Mouse (Mus musculus) embryonic facial prominence, embryonic 15.5 days (tissue): ENCODE measurements at regions not wholly inside any gene's neighbourhood (a gene's known extent, or its start where the extent isn't known, plus 50 kb on each side); places are given as distances from the start of the nearest gene placed in this dataset.

Source experiments
- ATAC-seq: fragments of 200-750 bp; cut with Nextera tagmentation; 2 replicates; pipeline ENCODE4 v1.8.0; 2017; ENCODE audit warnings: low read depth, moderate TSS enrichment; ENCODE audit not compliant: insufficient number of reproducible peaks, low FRiP score, low TSS enrichment
- H3K27ac ChIP-seq: fragments of 300-500 bp; sonication (generic); replicated peaks from 2 replicates; pipeline ENCODE4 v1.5.1; 2015; ENCODE audit warnings: mild to moderate bottlenecking, inconsistent platforms
- H3K27me3 ChIP-seq: fragments of 300-500 bp; sonication (generic); 2 replicates; pipeline ENCODE4 v1.6.1; 2015; ENCODE audit warnings: inconsistent platforms
- H3K36me3 ChIP-seq: fragments of 300-500 bp; sonication (generic); 2 replicates; pipeline ENCODE4 v1.6.1; 2015; ENCODE audit warnings: mild to moderate bottlenecking, inconsistent platforms
- H3K4me1 ChIP-seq: fragments of 300-500 bp; sonication (generic); 2 replicates; pipeline ENCODE4 v1.6.1; 2015; ENCODE audit warnings: inconsistent platforms
- H3K4me2 ChIP-seq: fragments of 300-500 bp; sonication (generic); replicated peaks from 2 replicates; pipeline ENCODE4 v1.6.1; 2015; ENCODE audit warnings: mild to moderate bottlenecking, inconsistent platforms
- H3K4me3 ChIP-seq: fragments of 300-500 bp; sonication (generic); replicated peaks from 2 replicates; pipeline ENCODE4 v1.5.1; 2015; ENCODE audit warnings: mild to moderate bottlenecking, inconsistent platforms
- H3K9ac ChIP-seq: fragments of 300-500 bp; sonication (generic); 2 replicates; pipeline ENCODE4 v1.6.1; 2015; ENCODE audit warnings: inconsistent platforms
- H3K9me3 ChIP-seq: fragments of 300-500 bp; sonication (generic); replicated peaks from 2 replicates; pipeline ENCODE4 v1.6.1; 2016; ENCODE audit warnings: inconsistent platforms
- WGBS: fragments of 180-500 bp; shearing (Covaris S2); methylation state at CpG from one replicate; pipeline ENCODE4 v1.1.7; 2015; 5-methylcytosine and 5-hydroxymethylcytosine counted together

- Histone ChIP-seq H3K9ac (no peak overlapping the region), H3K27ac (no peak overlapping the region), H3K9me3 (no peaks in the 10 kb centered on the region), H3K4me2 (no peak overlapping the region), H3K4me3 (no peak overlapping the region), H3K4me1 (no peaks in the 10 kb centered on the region), H3K36me3 (no peaks in the 10 kb centered on the region), H3K27me3 (no peaks in the 10 kb centered on the region)
- 15% methylated on average over 2 of the region's 2 CpGs for WGBS
- no peak for ATAC-seq
Measured at GRCm38 (mm10) chr4:10150501-10150900, 723.8 kb upstream of the 2610301B20Rik start.

DNA sequence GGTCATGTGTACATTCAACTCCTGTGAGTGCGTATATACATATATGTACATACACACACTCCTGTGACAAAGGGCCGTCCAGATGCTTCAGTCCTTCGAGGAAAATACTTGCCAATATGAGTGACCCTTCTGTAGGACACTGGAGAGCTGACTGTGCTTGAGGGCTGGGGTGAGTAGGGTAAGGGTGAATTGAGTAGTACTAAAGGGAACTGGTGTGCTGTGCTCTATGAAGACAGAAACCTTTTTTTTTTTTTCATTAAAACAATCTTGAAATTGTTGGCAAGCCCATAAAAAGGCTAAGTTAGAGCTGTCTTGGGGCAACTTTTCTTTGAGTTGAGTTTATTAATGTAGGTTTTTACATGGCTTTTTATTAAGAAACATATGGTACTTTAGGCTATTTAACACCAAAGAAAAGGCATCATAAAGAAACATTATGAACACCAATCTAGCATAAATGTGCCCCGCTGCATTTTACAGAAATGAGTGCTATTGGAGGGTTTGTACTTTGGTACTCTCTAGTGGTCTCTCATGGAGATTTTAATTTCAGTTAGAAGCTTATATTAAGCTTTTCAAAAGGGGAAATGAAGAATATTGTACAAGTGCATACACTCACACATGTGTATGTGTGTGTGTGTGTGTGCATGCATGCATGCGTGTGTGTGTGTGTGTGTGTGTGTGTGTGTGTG lies 718.5 kb upstream of the 2610301B20Rik start:
- WGBS: 86% methylated on average over 5 of the region's 5 CpGs
- ATAC-seq: no peak
- no peaks in the 10 kb centered on the region for H3K9me3 ChIP-seq

DNA sequence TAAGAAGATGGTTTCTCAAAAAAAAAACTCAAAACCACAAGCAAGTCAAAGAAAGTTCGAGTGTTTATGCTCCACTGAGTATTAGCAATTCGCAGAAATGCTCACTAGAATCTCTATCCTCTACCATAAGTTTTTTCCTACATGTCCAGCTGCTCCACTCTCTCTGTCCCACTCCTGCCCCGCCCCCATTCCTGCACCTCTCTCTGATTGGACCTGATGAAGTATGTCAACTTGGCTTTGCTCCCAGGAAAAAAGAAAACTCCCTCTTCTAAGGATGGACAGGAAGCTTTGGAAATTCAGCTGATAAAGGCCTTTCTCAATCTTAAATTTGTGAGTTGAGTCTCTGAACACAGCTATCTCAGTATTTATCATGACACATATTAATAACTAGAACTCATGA lies 684.4 kb upstream of the 2610301B20Rik start:
- Histone ChIP-seq H3K4me2 (no peak overlapping the region), H3K4me1 (no peaks in the 10 kb centered on the region), H3K9me3 (no peaks in the 10 kb centered on the region), H3K9ac (no peak overlapping the region), H3K27me3 (no peaks in the 10 kb centered on the region), H3K27ac (no peak overlapping the region), H3K4me3 (no peak overlapping the region), H3K36me3 (no peaks in the 10 kb centered on the region)
- WGBS: 67% methylated on average over 3 of the region's 3 CpGs
- no peak for ATAC-seq

More for the DNA sequence above, 718.5 kb upstream of the 2610301B20Rik start:
- Histone ChIP-seq H3K4me3 (no peak overlapping the region), H3K36me3 (no peaks in the 10 kb centered on the region), H3K4me1 (no peaks in the 10 kb centered on the region), H3K27me3 (no peaks in the 10 kb centered on the region), H3K4me2 (no peak overlapping the region), H3K27ac (no peak overlapping the region), H3K9ac (no peak overlapping the region)

GRCm38 (mm10) chr4:10197245-10197943 lies 676.9 kb upstream of the 2610301B20Rik start:
- no peaks in the 10 kb centered on the region for H3K36me3 ChIP-seq
- WGBS: 96% methylated on average over 1 of the region's 1 CpGs
- no peaks in the 10 kb centered on the region for H3K9me3 ChIP-seq
- no peak for ATAC-seq
- no peaks in the 10 kb centered on the region for H3K27me3 ChIP-seq
- H3K9ac ChIP-seq: no peak overlapping the region
- H3K4me3 ChIP-seq: no peak overlapping the region
- H3K27ac ChIP-seq: no peak overlapping the region
- H3K4me2 ChIP-seq: no peak overlapping the region
- no peaks in the 10 kb centered on the region for H3K4me1 ChIP-seq

GRCm38 (mm10) chr4:10201835-10202234 lies 672.5 kb upstream of the 2610301B20Rik start:
- 12% methylated on average over 3 of the region's 3 CpGs for WGBS
- no peak overlapping the region for H3K4me2 ChIP-seq
- no peak overlapping the region for H3K4me3 ChIP-seq
- no peaks in the 10 kb centered on the region for H3K4me1 ChIP-seq
- H3K9me3 ChIP-seq: no peaks in the 10 kb centered on the region
- H3K27ac ChIP-seq: no peak overlapping the region
- H3K36me3 ChIP-seq: no peaks in the 10 kb centered on the region
- ATAC-seq: no peak
- H3K9ac ChIP-seq: no peak overlapping the region
- no peaks in the 10 kb centered on the region for H3K27me3 ChIP-seq

DNA sequence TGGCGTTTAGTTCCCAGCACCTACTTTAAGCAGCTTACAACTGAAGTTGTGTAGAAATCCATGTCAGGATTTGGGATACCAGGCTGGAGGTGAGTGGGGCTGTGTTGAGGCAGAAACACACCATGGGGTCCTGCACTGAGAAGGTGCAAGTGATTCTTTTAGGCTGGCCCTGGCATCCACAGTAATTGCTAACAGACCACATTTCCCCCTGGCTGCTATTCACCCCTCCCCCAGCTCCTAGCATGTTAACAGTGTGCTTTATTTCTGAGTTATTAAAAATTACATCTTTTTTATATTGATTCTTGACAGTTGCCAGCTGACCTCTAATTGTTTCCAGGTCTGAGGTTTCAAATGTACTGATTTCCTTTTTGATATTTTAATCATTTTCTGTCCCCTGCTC lies 670.1 kb upstream of the 2610301B20Rik start:
- Histone ChIP-seq H3K9ac (no peak overlapping the region), H3K9me3 (no peaks in the 10 kb centered on the region), H3K27me3 (no peaks in the 10 kb centered on the region), H3K4me1 (no peaks in the 10 kb centered on the region), H3K27ac (no peak overlapping the region), H3K4me3 (no peak overlapping the region), H3K4me2 (no peak overlapping the region), H3K36me3 (no peaks in the 10 kb centered on the region)
- WGBS: 65% methylated on average over 1 of the region's 1 CpGs
- no peak for ATAC-seq

- Histone ChIP-seq H3K9me3 (no peaks in the 10 kb centered on the region), H3K9ac (no peak overlapping the region), H3K27ac (no peak overlapping the region), H3K4me2 (no peak overlapping the region), H3K4me1 (no peaks in the 10 kb centered on the region), H3K4me3 (no peak overlapping the region), H3K27me3 (no peaks in the 10 kb centered on the region), H3K36me3 (no peaks in the 10 kb centered on the region)
- ATAC-seq: no peak
- WGBS: 44% methylated on average over 4 of the region's 4 CpGs
Measured at GRCm38 (mm10) chr4:10209324-10209923, 664.9 kb upstream of the 2610301B20Rik start.

DNA sequence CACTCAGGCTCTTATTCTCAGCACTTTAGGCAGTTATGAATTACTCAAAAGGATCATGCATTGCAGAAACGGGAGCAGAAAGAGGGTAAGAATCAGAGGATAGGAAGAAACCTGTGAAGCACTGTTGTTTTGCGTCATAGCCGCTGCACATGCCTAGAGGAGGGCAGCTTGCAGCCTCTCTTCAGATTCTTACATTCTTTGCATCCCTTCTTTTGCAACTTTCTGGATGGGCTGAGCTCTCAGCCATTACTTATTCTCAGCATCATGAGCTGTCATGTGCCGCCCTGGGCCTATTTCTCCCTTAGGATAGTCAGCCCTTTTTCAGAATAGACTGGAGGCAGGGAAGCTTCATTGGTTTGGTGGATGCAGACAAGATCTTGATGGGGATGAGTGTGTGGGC lies 663.0 kb upstream of the 2610301B20Rik start:
- ATAC-seq: no peak
- no peaks in the 10 kb centered on the region for H3K4me1 ChIP-seq
- 87% methylated on average over 4 of the region's 4 CpGs for whole genome bisulfite sequencing
- H3K4me3 ChIP-seq: no peak overlapping the region
- no peaks in the 10 kb centered on the region for H3K27me3 ChIP-seq
- H3K36me3 ChIP-seq: no peaks in the 10 kb centered on the region
- H3K4me2 ChIP-seq: no peak overlapping the region
- H3K9ac ChIP-seq: no peak overlapping the region
- H3K9me3 ChIP-seq: no peaks in the 10 kb centered on the region
- no peak overlapping the region for H3K27ac ChIP-seq

GRCm38 (mm10) chr4:10235324-10235723 lies 639.0 kb upstream of the 2610301B20Rik start:
- Histone ChIP-seq H3K9me3 (no peaks in the 10 kb centered on the region), H3K36me3 (no peaks in the 10 kb centered on the region), H3K4me1 (no peaks in the 10 kb centered on the region), H3K27me3 (no peaks in the 10 kb centered on the region), H3K4me3 (no peak overlapping the region), H3K9ac (no peak overlapping the region), H3K27ac (no peak overlapping the region), H3K4me2 (no peak overlapping the region)
- ATAC-seq: no peak
- 78% methylated on average over 5 of the region's 5 CpGs for WGBS

- H3K27ac ChIP-seq: no peak overlapping the region
Measured at GRCm38 (mm10) chr4:10242117-10242516, 632.2 kb upstream of the 2610301B20Rik start.

GRCm38 (mm10) chr4:10242909-10243308 lies 631.4 kb upstream of the 2610301B20Rik start:
- Histone ChIP-seq H3K36me3 (no peaks in the 10 kb centered on the region), H3K27me3 (no peaks in the 10 kb centered on the region), H3K4me1 (no peaks in the 10 kb centered on the region), H3K4me2 (no peak overlapping the region), H3K9me3 (no peaks in the 10 kb centered on the region), H3K4me3 (no peak overlapping the region), H3K9ac (no peak overlapping the region), H3K27ac (no peak overlapping the region)
- 73% methylated on average over 2 of the region's 2 CpGs for WGBS
- ATAC-seq: no peak

More at GRCm38 (mm10) chr4:10242117-10242516, 632.2 kb upstream of the 2610301B20Rik start:
- WGBS: 68% methylated on average over 4 of the region's 4 CpGs
- H3K9me3 ChIP-seq: no peaks in the 10 kb centered on the region
- H3K4me2 ChIP-seq: no peak overlapping the region
- no peaks in the 10 kb centered on the region for H3K36me3 ChIP-seq
- H3K4me3 ChIP-seq: no peak overlapping the region
- ATAC-seq: no peak
- H3K27me3 ChIP-seq: no peaks in the 10 kb centered on the region
- H3K9ac ChIP-seq: no peak overlapping the region
- no peaks in the 10 kb centered on the region for H3K4me1 ChIP-seq
